Mouse (Mus musculus) limb, embryonic 11.5 days (tissue): ENCODE results near the gene Dusp1. TPM values are rescaled to one million over a fixed set of nuclear protein-coding genes. Genes with fewer than 3 reads are reported as not detected.
A peak's percentile ranks its signal among the peaks of the same experiment; 100 is the strongest.

ENCODE experiments used
- ATAC-seq: fragments of 200-750 bp; cut with Nextera tagmentation; 2 replicates; pipeline ENCODE4 v1.8.0; 2017; ENCODE audit warnings: low read depth; ENCODE audit not compliant: insufficient number of reproducible peaks, low FRiP score, low TSS enrichment
- DNase-seq: peaks from one replicate; pipeline ENCODE4 v3.0.0-alpha.2; 2015; ENCODE audit warnings: low spot score
- H3K27ac ChIP-seq: fragments of 300-500 bp; sonication (generic); replicated peaks from 2 replicates; pipeline ENCODE4 v1.5.1; 2014; ENCODE audit warnings: low read depth, mild to moderate bottlenecking, low read length
- H3K27me3 ChIP-seq: fragments of 300-500 bp; sonication (generic); 2 replicates; pipeline ENCODE4 v1.6.1; 2014; ENCODE audit warnings: mild to moderate bottlenecking, low read length, mixed read lengths; ENCODE audit not compliant: control insufficient read depth, insufficient read depth
- H3K36me3 ChIP-seq: fragments of 300-500 bp; sonication (generic); 2 replicates; pipeline ENCODE4 v1.6.1; 2014; ENCODE audit warnings: mild to moderate bottlenecking, low read length, moderate library complexity, mixed read lengths; ENCODE audit not compliant: control insufficient read depth, insufficient read depth
- H3K4me1 ChIP-seq: fragments of 300-500 bp; sonication (generic); 2 replicates; pipeline ENCODE4 v1.6.1; 2014; ENCODE audit warnings: low read length, mixed read lengths; ENCODE audit not compliant: control insufficient read depth, insufficient read depth
- H3K4me2 ChIP-seq: fragments of 300-500 bp; sonication (generic); 2 replicates; pipeline ENCODE4 v1.6.1; 2014; ENCODE audit warnings: low read depth, mild to moderate bottlenecking, moderate library complexity; ENCODE audit not compliant: severe bottlenecking
- H3K4me3 ChIP-seq: fragments of 300-500 bp; sonication (generic); 2 replicates; pipeline ENCODE4 v1.5.1; 2014; ENCODE audit warnings: low read depth, low read length
- H3K9ac ChIP-seq: fragments of 300-500 bp; sonication (generic); 2 replicates; pipeline ENCODE4 v1.6.1; 2014; ENCODE audit warnings: mild to moderate bottlenecking, low read length
- H3K9me3 ChIP-seq: fragments of 300-500 bp; sonication (generic); 2 replicates; pipeline ENCODE4 v1.6.1; 2016; ENCODE audit warnings: low read length; ENCODE audit not compliant: control insufficient read depth
- WGBS: fragments of 180-500 bp; shearing (Covaris S2); extraction: QIAGEN DNeasy Blood & Tissue Kit; methylation state at CpG from one replicate; pipeline ENCODE4 v1.1.7; 2014; 5-methylcytosine and 5-hydroxymethylcytosine counted together
- polyA plus RNA-seq: library from polyadenylated mRNA; unstranded; fragments of >200 nt; fragmentation: Nextera tagmentation; extraction: Ambion mirVana; gene quantifications from 2 replicates; pipeline ENCODE4 v1.2.1, GENCODE M21; 2014

Dusp1 gene
- polyA plus RNA-seq, 1 experiment from 2014 or later, result 22.8 TPM

DNA sequence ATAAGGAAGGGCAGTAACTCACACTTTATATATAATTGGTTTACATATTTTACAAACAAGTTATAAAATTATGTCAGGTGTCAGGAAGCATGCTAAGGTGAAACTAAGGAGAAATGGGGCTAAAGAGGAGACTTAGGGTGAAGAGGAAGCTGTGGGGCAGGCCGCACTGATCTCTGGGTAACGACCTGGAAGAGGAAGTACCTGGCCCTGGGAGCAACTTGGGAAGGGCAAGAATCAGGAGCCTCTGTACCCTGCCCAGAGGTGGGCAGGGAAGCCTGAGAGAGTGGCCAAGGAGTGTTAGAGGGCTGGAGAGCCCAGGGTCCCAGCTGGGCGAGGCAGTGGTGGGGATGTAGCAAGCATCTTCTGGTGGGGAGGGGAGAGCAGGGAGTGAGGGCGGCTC is 81.0 kb downstream of the Dusp1 start:
- no peak for DNase-seq
- no peak overlapping the region for H3K27ac ChIP-seq
- H3K4me1 ChIP-seq, result peaks cover 5% of the 10 kb centered on the region
- H3K36me3 ChIP-seq, result no peaks in the 10 kb centered on the region
- H3K4me2 ChIP-seq, result no peak overlapping the region
- H3K27me3 ChIP-seq, result no peaks in the 10 kb centered on the region
- no peaks in the 10 kb centered on the region for H3K9me3 ChIP-seq
- no peak overlapping the region for H3K9ac ChIP-seq
- no peak overlapping the region for H3K4me3 ChIP-seq
- no peak for ATAC-seq
- WGBS, result 73% methylated on average over 4 of the region's 4 CpGs

GRCm38 (mm10) chr17:26479619-26480018 is 82.3 kb downstream of the Dusp1 start:
- no peaks in the 10 kb centered on the region for H3K36me3 ChIP-seq
- H3K9me3 ChIP-seq, result no peaks in the 10 kb centered on the region
- no peaks in the 10 kb centered on the region for H3K27me3 ChIP-seq
- H3K9ac ChIP-seq, result no peak overlapping the region
- H3K4me1 ChIP-seq, result peaks cover 5% of the 10 kb centered on the region
- H3K27ac ChIP-seq, result no peak overlapping the region
- ATAC-seq (no peak), DNase-seq (no peak)
- H3K4me3 ChIP-seq, result no peak overlapping the region
- H3K4me2 ChIP-seq, result no peak overlapping the region
- 85% methylated on average over 6 of the region's 6 CpGs for WGBS

- 85% methylated on average over 4 of the region's 4 CpGs for WGBS
- Histone ChIP-seq H3K4me2 (no peak overlapping the region), H3K4me3 (no peak overlapping the region), H3K9ac (no peak overlapping the region), H3K4me1 (peaks cover 5% of the 10 kb centered on the region), H3K9me3 (no peaks in the 10 kb centered on the region), H3K27ac (no peak overlapping the region), H3K36me3 (no peaks in the 10 kb centered on the region), H3K27me3 (no peaks in the 10 kb centered on the region)
- DNase-seq (no peak), ATAC-seq (no peak)
These were observed 83.3 kb downstream of the Dusp1 start for GRCm38 (mm10) chr17:26478672-26479071.

DNA sequence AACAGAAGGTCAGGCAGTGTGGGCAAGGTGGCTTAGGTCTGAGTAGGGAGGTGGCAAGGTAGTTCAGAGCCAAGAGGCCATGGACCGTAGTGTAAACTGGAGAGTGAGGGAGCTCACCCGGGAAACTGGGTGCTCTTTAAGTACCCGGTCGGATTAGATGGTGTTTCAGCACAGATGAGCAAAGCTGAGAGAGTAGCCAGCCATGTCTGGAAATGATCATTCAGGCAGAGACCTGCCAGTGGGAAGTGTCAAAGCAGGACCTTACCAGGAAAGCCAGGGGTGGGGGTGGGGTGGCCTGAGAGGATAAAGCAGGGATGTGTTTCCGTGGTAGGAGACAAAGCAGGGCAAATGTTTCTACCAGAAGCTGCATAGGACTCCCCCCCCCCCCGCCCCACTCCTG is 85.1 kb downstream of the Dusp1 start:
- H3K4me2 ChIP-seq, result no peak overlapping the region
- peak overlapping the region; percentile 18; the same call in 1 of the 2 replicates for H3K27ac ChIP-seq
- H3K9ac ChIP-seq, result no peak overlapping the region
- no peak overlapping the region for H3K4me3 ChIP-seq
- 18% methylated on average over 6 of the region's 6 CpGs for WGBS
- H3K27me3 ChIP-seq, result no peaks in the 10 kb centered on the region
- DNase-seq, result peak; percentile 29
- no peaks in the 10 kb centered on the region for H3K9me3 ChIP-seq
- ATAC-seq, result no peak
- peaks cover 5% of the 10 kb centered on the region for H3K4me1 ChIP-seq
- no peaks in the 10 kb centered on the region for H3K36me3 ChIP-seq

- Histone ChIP-seq H3K4me1 (no peaks in the 10 kb centered on the region), H3K27ac (no peak overlapping the region)
These were observed 93.6 kb downstream of the Dusp1 start for GRCm38 (mm10) chr17:26468102-26468894.

DNA sequence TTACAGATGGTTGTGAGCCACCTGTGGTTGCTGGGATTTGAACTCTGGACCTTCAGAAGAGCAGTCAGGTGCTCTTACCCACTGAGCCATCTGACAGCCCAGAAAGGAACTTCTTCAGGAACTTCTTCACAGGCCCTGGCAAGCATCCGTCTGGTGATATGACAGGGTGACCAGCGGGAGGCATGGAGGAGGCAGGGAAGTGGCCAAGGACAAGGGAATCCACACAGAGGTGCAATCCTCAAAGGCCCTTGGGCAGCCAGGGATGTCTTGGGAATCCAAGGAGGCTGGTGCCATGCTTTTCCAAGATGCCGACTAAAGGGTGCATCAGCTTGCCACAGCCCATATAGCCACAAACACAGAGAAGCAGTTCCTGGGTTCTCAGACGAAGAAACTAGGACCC is 94.3 kb downstream of the Dusp1 start:
- no peak overlapping the region for H3K4me3 ChIP-seq
- WGBS, result 78% methylated on average over 4 of the region's 4 CpGs
- no peaks in the 10 kb centered on the region for H3K27me3 ChIP-seq
- H3K4me2 ChIP-seq, result no peak overlapping the region
- DNase-seq, result no peak
- no peak for ATAC-seq
- no peaks in the 10 kb centered on the region for H3K4me1 ChIP-seq
- no peak overlapping the region for H3K9ac ChIP-seq
- H3K36me3 ChIP-seq, result no peaks in the 10 kb centered on the region
- H3K27ac ChIP-seq, result no peak overlapping the region
- no peaks in the 10 kb centered on the region for H3K9me3 ChIP-seq

More at GRCm38 (mm10) chr17:26468102-26468894, 93.6 kb downstream of the Dusp1 start:
- H3K9ac ChIP-seq, result no peak overlapping the region
- H3K27me3 ChIP-seq, result no peaks in the 10 kb centered on the region
- no peaks in the 10 kb centered on the region for H3K36me3 ChIP-seq
- H3K9me3 ChIP-seq, result no peaks in the 10 kb centered on the region
- DNase-seq, result no peak
- no peak overlapping the region for H3K4me3 ChIP-seq
- WGBS, result 84% methylated on average over 13 of the region's 13 CpGs
- no peak overlapping the region for H3K4me2 ChIP-seq
- no peak for ATAC-seq

DNA sequence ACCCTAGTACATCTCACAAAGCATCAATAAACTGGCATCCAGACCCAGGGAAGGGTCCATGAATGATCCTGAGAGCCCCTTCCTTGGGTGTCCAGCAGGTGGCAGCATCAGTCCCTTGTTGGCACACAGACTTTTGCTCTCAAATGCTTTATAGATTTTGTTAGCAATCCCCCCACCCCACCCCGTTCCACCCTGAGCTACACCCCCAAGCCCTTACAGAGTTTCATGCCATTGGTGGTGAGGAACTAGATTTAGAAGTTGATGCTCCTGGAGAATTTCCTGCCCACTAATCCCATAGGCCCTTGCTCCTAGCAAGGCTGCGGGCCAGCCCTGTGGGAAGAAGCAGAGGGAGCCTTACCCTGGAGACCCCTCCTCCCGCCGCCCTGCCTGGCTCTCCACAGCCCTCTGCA is 95.2 kb downstream of the Dusp1 start:
- 6% methylated on average over 4 of the region's 4 CpGs for WGBS
- Histone ChIP-seq H3K4me1 (no peaks in the 10 kb centered on the region), H3K4me2 (no peak overlapping the region), H3K4me3 (no peak overlapping the region), H3K9me3 (no peaks in the 10 kb centered on the region), H3K27ac (no peak overlapping the region), H3K9ac (no peak overlapping the region), H3K36me3 (no peaks in the 10 kb centered on the region), H3K27me3 (no peaks in the 10 kb centered on the region)
- DNase-seq (peak; percentile 89), ATAC-seq (peak; percentile 44; the same call in 1 of the 2 replicates)

GRCm38 (mm10) chr17:26464972-26465371 is 97.0 kb downstream of the Dusp1 start:
- no peak overlapping the region for H3K4me2 ChIP-seq
- H3K36me3 ChIP-seq, result no peaks in the 10 kb centered on the region
- ATAC-seq (no peak), DNase-seq (no peak)
- H3K27ac ChIP-seq, result no peak overlapping the region
- H3K9ac ChIP-seq, result no peak overlapping the region
- H3K4me1 ChIP-seq, result no peaks in the 10 kb centered on the region
- no peak overlapping the region for H3K4me3 ChIP-seq
- no peaks in the 10 kb centered on the region for H3K27me3 ChIP-seq
- no peaks in the 10 kb centered on the region for H3K9me3 ChIP-seq
- WGBS, result 70% methylated on average over 7 of the region's 7 CpGs

DNA sequence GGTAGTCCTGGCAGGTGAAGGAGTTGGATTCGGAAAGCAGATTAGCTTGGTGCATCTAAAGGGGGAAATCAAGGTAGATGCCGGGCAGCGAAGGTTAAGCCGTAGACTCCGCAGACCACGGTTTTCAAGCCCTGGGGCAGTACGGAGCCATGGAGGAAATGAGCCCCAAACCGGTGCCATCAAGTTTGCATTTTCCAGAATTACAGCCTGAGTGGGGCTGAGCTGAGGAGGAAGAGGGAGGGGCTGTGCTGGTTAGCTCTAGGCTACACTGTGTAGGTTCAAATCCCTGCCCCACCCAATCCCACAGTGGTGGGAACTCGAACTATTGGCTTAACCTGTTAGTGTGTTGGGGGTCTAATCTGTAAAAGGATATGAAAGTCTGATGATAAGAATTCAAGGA is 97.4 kb downstream of the Dusp1 start:
- Histone ChIP-seq H3K36me3 (no peaks in the 10 kb centered on the region), H3K4me3 (no peak overlapping the region), H3K4me2 (no peak overlapping the region), H3K27me3 (no peaks in the 10 kb centered on the region), H3K4me1 (no peaks in the 10 kb centered on the region), H3K9ac (no peak overlapping the region), H3K27ac (no peak overlapping the region), H3K9me3 (no peaks in the 10 kb centered on the region)
- ATAC-seq (no peak), DNase-seq (no peak)
- 80% methylated on average over 9 of the region's 9 CpGs for WGBS
